Mouse (Mus musculus) kidney, embryonic 16.5 days (tissue): Measurements from ENCODE around the gene Pde4d. TPM values are rescaled to one million over a fixed set of nuclear protein-coding genes. Genes with fewer than 3 reads are reported as not detected.

Experiments
- ATAC-seq: fragments of 200-750 bp; cut with Nextera tagmentation; 2 replicates; pipeline ENCODE4 v1.8.0; 2017; ENCODE audit warnings: moderate TSS enrichment; ENCODE audit not compliant: low FRiP score, low TSS enrichment
- H3K27ac ChIP-seq: fragments of 300-500 bp; sonication (generic); 2 replicates; pipeline ENCODE4 v1.5.1; 2014; ENCODE audit warnings: low read length
- H3K27me3 ChIP-seq: fragments of 300-500 bp; sonication (generic); 2 replicates; pipeline ENCODE4 v1.6.1; 2014; ENCODE audit warnings: low read length, control low read depth, mixed read lengths; ENCODE audit not compliant: insufficient read depth
- H3K36me3 ChIP-seq: fragments of 300-500 bp; sonication (generic); 2 replicates; pipeline ENCODE4 v1.6.1; 2014; ENCODE audit warnings: low read length, control low read depth, mixed read lengths; ENCODE audit not compliant: insufficient read depth
- H3K4me1 ChIP-seq: fragments of 300-500 bp; sonication (generic); 2 replicates; pipeline ENCODE4 v1.6.1; 2014; ENCODE audit warnings: low read length, control low read depth, mixed read lengths; ENCODE audit not compliant: insufficient read depth
- H3K4me2 ChIP-seq: fragments of 300-500 bp; sonication (generic); replicated peaks from 2 replicates; pipeline ENCODE4 v1.6.1; 2014; ENCODE audit warnings: low read depth, low read length
- H3K4me3 ChIP-seq: fragments of 300-500 bp; sonication (generic); 2 replicates; pipeline ENCODE4 v1.5.1; 2014; ENCODE audit warnings: mild to moderate bottlenecking, low read length
- H3K9ac ChIP-seq: fragments of 300-500 bp; sonication (generic); replicated peaks from 2 replicates; pipeline ENCODE4 v1.6.1; 2014; ENCODE audit warnings: low read length
- H3K9me3 ChIP-seq: fragments of 300-500 bp; sonication (generic); 2 replicates; pipeline ENCODE4 v1.6.1; 2016; ENCODE audit warnings: low read length, control low read depth
- WGBS: fragments of 180-500 bp; shearing (Covaris S2); extraction: QIAGEN DNeasy Blood & Tissue Kit; methylation state at CpG from one replicate; pipeline ENCODE4 v1.1.7; 2014; 5-methylcytosine and 5-hydroxymethylcytosine counted together
- polyA plus RNA-seq: library from polyadenylated mRNA; unstranded; fragments of >200 nt; fragmentation: Nextera tagmentation; extraction: Ambion mirVana; gene quantifications from 2 replicates; pipeline ENCODE4 v1.2.1, GENCODE M21; 2015

The Pde4d gene
- polyA plus RNA-seq, 1 experiment from 2014 or later: 11.1 TPM

GRCm38 (mm10) chr13:109944822-109945551 is 1495.2 kb downstream of the Pde4d start:
- WGBS: 94% methylated on average over 7 of the region's 7 CpGs
- ATAC-seq: no peak

GRCm38 (mm10) chr13:109951466-109951865 is 1501.7 kb downstream of the Pde4d start:
- Histone ChIP-seq H3K9me3 (no peaks in the 10 kb centered on the region), H3K36me3 (peaks cover 40% of the 10 kb centered on the region), H3K27ac (no peak overlapping the region), H3K4me3 (no peak overlapping the region), H3K27me3 (no peaks in the 10 kb centered on the region), H3K4me2 (no peak overlapping the region), H3K9ac (no peak overlapping the region), H3K4me1 (no peaks in the 10 kb centered on the region)
- 50% methylated on average over 14 of the region's 14 CpGs for WGBS
- no peak for ATAC-seq

More at GRCm38 (mm10) chr13:109944822-109945551, 1495.2 kb downstream of the Pde4d start:
- Histone ChIP-seq H3K4me1 (no peaks in the 10 kb centered on the region), H3K4me3 (no peak overlapping the region), H3K36me3 (peaks cover 21% of the 10 kb centered on the region), H3K27me3 (no peaks in the 10 kb centered on the region), H3K27ac (no peak overlapping the region), H3K4me2 (no peak overlapping the region), H3K9ac (no peak overlapping the region), H3K9me3 (no peaks in the 10 kb centered on the region)

- Histone ChIP-seq H3K9me3 (no peaks in the 10 kb centered on the region), H3K27ac (no peak overlapping the region), H3K4me2 (no peak overlapping the region), H3K4me3 (no peak overlapping the region), H3K4me1 (no peaks in the 10 kb centered on the region), H3K36me3 (peaks cover 29% of the 10 kb centered on the region), H3K27me3 (no peaks in the 10 kb centered on the region), H3K9ac (no peak overlapping the region)
- WGBS: 97% methylated on average over 8 of the region's 8 CpGs
- ATAC-seq: no peak
These were observed 1504.4 kb downstream of the Pde4d start for GRCm38 (mm10) chr13:109954189-109954588.

GRCm38 (mm10) chr13:109957953-109958352 is 1508.2 kb downstream of the Pde4d start:
- Histone ChIP-seq H3K9ac (no peak overlapping the region), H3K27me3 (no peaks in the 10 kb centered on the region), H3K27ac (no peak overlapping the region), H3K4me2 (no peak overlapping the region), H3K36me3 (peaks cover 6% of the 10 kb centered on the region; the same call in 1 of the 2 replicates), H3K4me1 (no peaks in the 10 kb centered on the region), H3K4me3 (no peak overlapping the region), H3K9me3 (no peaks in the 10 kb centered on the region)
- WGBS: 16% methylated on average over 4 of the region's 4 CpGs
- ATAC-seq: no peak

GRCm38 (mm10) chr13:109982821-109983443 is 1533.2 kb downstream of the Pde4d start:
- no peak overlapping the region for H3K9ac ChIP-seq
- H3K4me1 ChIP-seq: no peaks in the 10 kb centered on the region
- no peak overlapping the region for H3K4me3 ChIP-seq
- no peak overlapping the region for H3K27ac ChIP-seq
- ATAC-seq: no peak
- WGBS: 44% methylated on average over 10 of the region's 10 CpGs
- no peaks in the 10 kb centered on the region for H3K36me3 ChIP-seq
- no peaks in the 10 kb centered on the region for H3K9me3 ChIP-seq
- H3K4me2 ChIP-seq: no peak overlapping the region
- no peaks in the 10 kb centered on the region for H3K27me3 ChIP-seq

- no peaks in the 10 kb centered on the region for H3K36me3 ChIP-seq
- H3K4me1 ChIP-seq: no peaks in the 10 kb centered on the region
- ATAC-seq: no peak
- no peak overlapping the region for H3K4me3 ChIP-seq
- no peaks in the 10 kb centered on the region for H3K27me3 ChIP-seq
- H3K9me3 ChIP-seq: no peaks in the 10 kb centered on the region
- H3K27ac ChIP-seq: no peak overlapping the region
- no peak overlapping the region for H3K4me2 ChIP-seq
- H3K9ac ChIP-seq: no peak overlapping the region
- WGBS: 86% methylated on average over 5 of the region's 5 CpGs
These were observed 1535.7 kb downstream of the Pde4d start for GRCm38 (mm10) chr13:109985411-109985810.

- no peak overlapping the region for H3K4me3 ChIP-seq
- H3K4me1 ChIP-seq: no peaks in the 10 kb centered on the region
- WGBS: 51% methylated on average over 5 of the region's 5 CpGs
- no peak for ATAC-seq
- no peaks in the 10 kb centered on the region for H3K9me3 ChIP-seq
- H3K4me2 ChIP-seq: no peak overlapping the region
- H3K9ac ChIP-seq: no peak overlapping the region
- no peaks in the 10 kb centered on the region for H3K27me3 ChIP-seq
- no peaks in the 10 kb centered on the region for H3K36me3 ChIP-seq
- no peak overlapping the region for H3K27ac ChIP-seq
These were observed 1536.1 kb downstream of the Pde4d start for GRCm38 (mm10) chr13:109985892-109986291.

GRCm38 (mm10) chr13:109992775-109993505 is 1543.2 kb downstream of the Pde4d start:
- H3K27ac ChIP-seq: no peak overlapping the region
- H3K9ac ChIP-seq: no peak overlapping the region
- 0 out of 2 replicates have a peak, but pooled peaks cover 2% of the 10 kb centered on the region for H3K4me1 ChIP-seq
- ATAC-seq: peak; percentile 42; the same call in 1 of the 2 replicates
- H3K9me3 ChIP-seq: no peaks in the 10 kb centered on the region
- H3K27me3 ChIP-seq: no peaks in the 10 kb centered on the region
- WGBS: 61% methylated on average over 5 of the region's 5 CpGs
- H3K36me3 ChIP-seq: no peaks in the 10 kb centered on the region
- no peak overlapping the region for H3K4me3 ChIP-seq
- no peak overlapping the region for H3K4me2 ChIP-seq

GRCm38 (mm10) chr13:109994240-109994764 is 1544.6 kb downstream of the Pde4d start:
- no peak for ATAC-seq
- WGBS: 62% methylated on average over 3 of the region's 3 CpGs

More at GRCm38 (mm10) chr13:109994240-109994764, 1544.6 kb downstream of the Pde4d start:
- Histone ChIP-seq H3K27ac (peak overlapping the region; percentile 25; the same call in 1 of the 2 replicates), H3K27me3 (no peaks in the 10 kb centered on the region), H3K4me3 (no peak overlapping the region), H3K36me3 (no peaks in the 10 kb centered on the region), H3K4me1 (0 out of 2 replicates have a peak, but pooled peaks cover 2% of the 10 kb centered on the region), H3K9me3 (no peaks in the 10 kb centered on the region), H3K4me2 (no peak overlapping the region), H3K9ac (no peak overlapping the region)
